Mouse (Mus musculus): ENCODE measurements around the gene Fam216a. TPM values are rescaled to one million over a fixed set of nuclear protein-coding genes. Genes with fewer than 3 reads are reported as not detected.

The Fam216a gene
- total and polyA plus RNA-seq, 3 experiments: 38.2 to 50.2 (median 41.4) TPM

DNA sequence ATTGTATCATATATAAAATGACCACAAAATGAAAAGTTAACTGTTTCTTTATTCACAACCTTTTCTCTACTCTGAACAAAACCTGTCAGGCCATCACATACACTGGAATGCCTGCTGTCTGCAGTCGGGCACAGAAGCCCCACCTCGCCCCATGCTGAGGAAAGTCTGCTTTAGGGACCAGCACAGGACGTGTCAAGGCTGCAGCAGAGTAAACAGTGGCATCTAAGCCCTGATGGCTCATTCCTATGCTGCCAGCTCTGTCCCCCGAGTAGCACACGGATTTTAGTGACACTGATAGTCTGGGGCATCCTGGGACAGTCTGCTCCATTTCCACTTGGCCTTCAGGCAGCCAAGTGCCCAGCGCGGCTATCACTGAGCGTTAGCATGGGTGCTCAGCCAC lies 46.7 kb downstream of the Fam216a start:
- dilution Hi-C loops (cut with MboI; ENCODE audit: extremely low pct_ligation_motif_present, extremely low pct_unique_long_range_greater_than_20kb, low sequenced_read_pairs) (no loop called here), in situ Hi-C loops (cut with MboI; ENCODE audit: low pct_ligation_motif_present, low pct_unique_long_range_greater_than_20kb, low sequenced_read_pairs) (no loop called here)
- Histone ChIP-seq H3K4me1 (ENCODE audit: control insufficient read depth in 1 of 2, insufficient read depth in 2 of 2) (no peaks in the 10 kb centered on the region), H3K9ac (ENCODE audit: insufficient read depth, low read depth) (no peak overlapping the region), H3K9me3 (replicated peaks; ENCODE audit: low read length) (no peaks in the 10 kb centered on the region), H3K4me2 (ENCODE audit: insufficient read depth, low read depth, poor library complexity, severe bottlenecking) (no peak overlapping the region), H3K27ac (ENCODE audit: insufficient read depth, low read depth) (no peak overlapping the region), H3K27me3 (replicated peaks) (no peaks in the 10 kb centered on the region), H3K79me2 (replicated peaks; ENCODE audit: control insufficient read depth, extremely low read depth, insufficient read depth, poor library complexity, severe bottlenecking) (no peaks in the 10 kb centered on the region), H3K4me3 (replicated peaks in 1 of 3; ENCODE audit: low read depth in 2 of 3, low read length in 2 of 3, poor library complexity in 1 of 3) (no peak overlapping the region), H3K36me3 (replicated peaks in 1 of 2; ENCODE audit: control insufficient read depth in 1 of 2, insufficient read depth in 1 of 2, low read length in 1 of 2) (peaks cover 58 to 83% of the 10 kb centered on the region in 2 experiments)
- no peak for DNase-seq (ENCODE audit: extremely low read depth)
- TF ChIP-seq ZKSCAN1 (IDR thresholded peaks at IDR 0.05; ENCODE audit: borderline replicate concordance, low read depth, low read length) (no peak), JUND (conservative IDR thresholded peaks at IDR 0.05; ENCODE audit: low read depth, low read length) (no peak), CTCF (conservative IDR thresholded peaks at IDR 0.05 in 1 of 2, IDR thresholded peaks at IDR 0.05 in 1 of 2; ENCODE audit: low read depth in 2 of 2, low read length in 2 of 2) (no peak), SMC3 (IDR thresholded peaks at IDR 0.05; ENCODE audit: low read depth, low read length) (no peak), USF1 (IDR thresholded peaks at IDR 0.05; ENCODE audit: low read depth, low read length) (no peak), BHLHE40 (IDR thresholded peaks at IDR 0.05; ENCODE audit: low read depth, low read length) (no peak), ZMIZ1 (IDR thresholded peaks at IDR 0.05; ENCODE audit: low read depth, low read length) (no peak)

DNA sequence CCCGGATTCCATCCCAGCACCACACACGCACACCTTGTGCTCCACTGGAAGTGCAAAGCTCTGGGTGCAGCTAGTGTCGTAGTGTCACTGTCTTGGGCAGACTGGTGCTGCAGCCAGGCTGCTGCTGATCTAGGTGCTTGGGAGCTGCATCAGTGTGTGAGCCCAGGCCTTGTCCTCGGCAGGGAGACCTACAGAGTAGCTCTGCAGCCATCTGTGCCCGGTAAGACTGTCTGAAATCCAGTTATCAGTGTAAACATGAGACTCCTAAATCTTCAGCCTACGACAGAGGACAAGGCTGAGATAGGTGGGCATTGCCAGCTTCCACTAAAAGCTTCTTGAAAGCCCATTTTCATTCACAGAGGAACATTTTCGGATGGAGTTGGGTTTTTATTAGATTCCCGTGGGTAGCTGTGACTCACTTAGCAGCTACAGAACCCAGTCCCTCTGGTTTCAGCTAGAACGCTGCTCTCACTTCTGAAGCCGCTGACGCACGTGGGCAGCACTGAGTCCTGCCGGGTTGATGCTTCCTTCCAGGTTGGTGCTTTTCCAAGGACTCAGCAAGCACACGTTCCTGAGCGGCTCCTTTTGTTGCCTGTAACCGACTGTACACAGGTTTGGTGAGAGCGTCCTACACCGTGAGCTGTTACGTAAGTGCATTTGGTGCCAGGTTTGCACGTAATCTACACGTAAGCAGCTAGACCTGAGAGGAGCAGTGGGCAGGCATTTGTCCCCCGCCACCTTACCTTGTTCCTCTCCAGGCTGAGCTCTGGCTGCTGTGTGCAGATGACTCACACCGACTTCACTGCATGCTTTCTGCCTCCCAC lies 47.3 kb downstream of the Fam216a start:
- no peak overlapping the region for H3K4me2 ChIP-seq (ENCODE audit: insufficient read depth, low read depth, poor library complexity, severe bottlenecking)
- H3K36me3 ChIP-seq (replicated peaks in 1 of 2; ENCODE audit: control insufficient read depth in 1 of 2, insufficient read depth in 1 of 2, low read length in 1 of 2): peaks cover 64 to 84% of the 10 kb centered on the region in 2 experiments
- no peak overlapping the region for H3K27ac ChIP-seq (ENCODE audit: insufficient read depth, low read depth)
- H3K79me2 ChIP-seq (replicated peaks; ENCODE audit: control insufficient read depth, extremely low read depth, insufficient read depth, poor library complexity, severe bottlenecking): no peaks in the 10 kb centered on the region
- no peak for DNase-seq (ENCODE audit: extremely low read depth)
- no peaks in the 10 kb centered on the region for H3K27me3 ChIP-seq (replicated peaks)
- H3K9ac ChIP-seq (ENCODE audit: insufficient read depth, low read depth): no peak overlapping the region
- H3K4me1 ChIP-seq (ENCODE audit: control insufficient read depth in 1 of 2, insufficient read depth in 2 of 2): no peaks in the 10 kb centered on the region
- no peaks in the 10 kb centered on the region for H3K9me3 ChIP-seq (replicated peaks; ENCODE audit: low read length)
- TF ChIP-seq E2F4 (IDR thresholded peaks at IDR 0.05; ENCODE audit: insufficient replicate concordance, low read depth, low read length) (no peak), ZKSCAN1 (IDR thresholded peaks at IDR 0.05; ENCODE audit: borderline replicate concordance, low read depth, low read length) (no peak)
- dilution Hi-C loops (cut with MboI; ENCODE audit: extremely low pct_ligation_motif_present, extremely low pct_unique_long_range_greater_than_20kb, low sequenced_read_pairs): no loop called here
- H3K4me3 ChIP-seq (replicated peaks in 1 of 3; ENCODE audit: low read depth in 2 of 3, low read length in 2 of 3, poor library complexity in 1 of 3): no peak overlapping the region
- in situ Hi-C loops (cut with MboI; ENCODE audit: low pct_ligation_motif_present, low pct_unique_long_range_greater_than_20kb, low sequenced_read_pairs): no loop called here

DNA sequence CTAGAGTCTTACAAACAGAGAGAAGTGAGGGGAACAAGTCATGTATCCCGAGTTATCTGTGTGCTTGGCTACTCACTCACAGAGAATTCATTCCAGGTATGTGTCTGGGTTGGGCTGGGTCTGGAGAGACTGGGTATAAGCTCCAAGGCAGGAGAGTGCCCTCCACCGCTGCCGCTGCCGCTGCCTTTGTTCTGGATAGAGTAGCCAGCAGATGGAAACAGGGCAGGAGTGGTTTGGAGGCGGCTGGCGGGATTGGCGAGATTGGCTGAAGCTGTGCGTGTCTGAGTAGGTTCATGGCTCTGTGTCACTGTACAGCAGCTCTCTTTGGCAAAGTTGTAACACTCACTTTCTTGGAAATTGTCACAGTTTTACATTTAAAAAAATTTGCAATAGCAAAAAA lies 48.6 kb downstream of the Fam216a start:
- in situ Hi-C loops (cut with MboI; ENCODE audit: low pct_ligation_motif_present, low pct_unique_long_range_greater_than_20kb, low sequenced_read_pairs): no loop called here
- DNase-seq (ENCODE audit: extremely low read depth): no peak
- TF ChIP-seq NELFE (IDR thresholded peaks at IDR 0.05; ENCODE audit: low read depth, low read length): no peak
- TF ChIP-seq USF1 (IDR thresholded peaks at IDR 0.05; ENCODE audit: low read depth, low read length): no peak
- TF ChIP-seq CHD1 (IDR thresholded peaks at IDR 0.05; ENCODE audit: low read depth, low read length): no peak
- no peak for TF ChIP-seq RCOR1 (conservative IDR thresholded peaks at IDR 0.05; ENCODE audit: low read depth, low read length)
- no peak for TF ChIP-seq TCF12 (IDR thresholded peaks at IDR 0.05; ENCODE audit: low read depth, low read length)
- TF ChIP-seq JUN (IDR thresholded peaks at IDR 0.05; ENCODE audit: insufficient read depth, low read depth, low read length): no peak
- TF ChIP-seq ETS1 (conservative IDR thresholded peaks at IDR 0.05; ENCODE audit: low read depth, low read length): no peak
- no peak for TF ChIP-seq UBTF (IDR thresholded peaks at IDR 0.05; ENCODE audit: low read depth, low read length)
- no peak for TF ChIP-seq SMC3 (IDR thresholded peaks at IDR 0.05; ENCODE audit: low read depth, low read length)
- TF ChIP-seq MYC (IDR thresholded peaks at IDR 0.05; ENCODE audit: low read depth, low read length): no peak
- no peak for TF ChIP-seq KAT2A (IDR thresholded peaks at IDR 0.05; ENCODE audit: insufficient replicate concordance, low read length)

More for the DNA sequence above, 48.6 kb downstream of the Fam216a start:
- Histone ChIP-seq H3K4me3 (replicated peaks in 1 of 3; ENCODE audit: low read depth in 2 of 3, low read length in 2 of 3, poor library complexity in 1 of 3) (no peak overlapping the region), H3K9me3 (replicated peaks; ENCODE audit: low read length) (no peaks in the 10 kb centered on the region), H3K27ac (ENCODE audit: insufficient read depth, low read depth) (no peak overlapping the region), H3K36me3 (replicated peaks in 1 of 2; ENCODE audit: control insufficient read depth in 1 of 2, insufficient read depth in 1 of 2, low read length in 1 of 2) (peaks cover 68 to 84% of the 10 kb centered on the region in 2 experiments), H3K79me2 (replicated peaks; ENCODE audit: control insufficient read depth, extremely low read depth, insufficient read depth, poor library complexity, severe bottlenecking) (no peaks in the 10 kb centered on the region), H3K4me1 (ENCODE audit: control insufficient read depth in 1 of 2, insufficient read depth in 2 of 2) (peaks cover 0 to under 1% of the 10 kb centered on the region in 2 experiments; a peak in 1 of 4 replicates), H3K27me3 (replicated peaks) (no peaks in the 10 kb centered on the region), H3K4me2 (ENCODE audit: insufficient read depth, low read depth, poor library complexity, severe bottlenecking) (no peak overlapping the region), H3K9ac (ENCODE audit: insufficient read depth, low read depth) (no peak overlapping the region)
- dilution Hi-C loops (cut with MboI; ENCODE audit: extremely low pct_ligation_motif_present, extremely low pct_unique_long_range_greater_than_20kb, low sequenced_read_pairs): no loop called here

Measured in CH12.LX (cell line).